12 mouse cellular contexts compared by ENCODE assay signal in genomic region chr6:90648391-90648790, GRCm38 (mm10).
"Had no signal": no experiment of that assay in that cellular context is flagged by ENCODE, and none has a peak within 500 bp of the region (broad histone marks: within the 10 kb centered on the region; RNA-seq: fewer than 3 reads in every experiment).

No protein-coding gene starts in this region.

- DNase-seq: retina, postnatal 1 day; right cerebral cortex, adult 18-20 months; right cerebral cortex, postnatal 14 days; right cerebral cortex, postnatal 25 days; right cerebral cortex, postnatal 4 days; spleen, adult 18-20 months; thymus, adult 18-20 months; thymus, adult 2 months; thymus, postnatal 14 days; thymus, postnatal 25 days; thymus, postnatal 36 days; thymus, postnatal 4 days had no signal
